Mouse (Mus musculus) kidney, adult 8-10 months (tissue): ENCODE measurements around the gene Olfr1256.

Source experiments
- DNase-seq, 2 experiments: peaks; one replicate each; pipeline ENCODE4 v3.0.0; 2022

The Olfr1256 gene

DNA sequence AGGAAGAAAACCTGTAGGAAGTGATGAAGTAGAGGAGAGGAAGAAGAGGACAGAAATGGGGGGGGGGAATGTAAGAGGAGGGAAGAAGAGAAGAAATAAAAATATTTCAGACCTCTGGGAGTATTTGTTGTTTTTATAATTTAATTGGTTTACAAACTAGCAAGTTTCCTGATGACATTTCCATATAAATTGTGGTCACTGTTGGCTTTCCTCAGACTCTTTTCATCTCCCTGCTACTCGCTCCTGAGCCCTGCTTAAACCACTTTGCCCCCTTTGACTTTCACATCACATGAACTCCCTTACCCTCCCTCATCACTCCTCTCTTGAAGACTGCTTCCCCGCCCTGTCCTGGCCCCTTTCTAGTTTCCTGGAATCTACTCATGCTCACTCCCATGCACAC is at the start of gene Olfr1256:
Gene Olfr1256 (minus strand): TSS at position 101 of the 400 bp plus-strand sequence.
- DNase-seq = no peak

DNA sequence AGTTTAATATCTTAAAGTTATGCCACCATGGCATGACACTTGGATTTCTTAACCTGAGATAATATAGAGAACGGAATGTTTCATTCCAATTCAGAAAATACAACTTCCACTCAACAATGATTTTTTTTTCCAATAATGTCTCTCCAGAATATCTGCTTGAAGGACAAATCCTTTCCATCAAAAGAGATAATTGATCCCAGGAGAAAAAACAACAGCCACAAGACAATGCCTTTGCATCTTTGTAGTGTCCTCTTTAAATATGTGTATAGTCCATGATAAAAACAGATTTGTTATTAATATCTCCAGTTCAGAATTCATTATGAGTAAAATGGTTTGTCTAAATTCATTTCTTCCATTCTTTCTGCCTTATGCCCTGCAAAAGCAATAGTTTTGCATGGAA is 36.8 kb upstream of the Olfr1256 start, which contains the start of gene Olfr1257:
Gene Olfr1257 (plus strand): TSS at position 301 of the 400 bp plus-strand sequence.
- no peak for DNase-seq

DNA sequence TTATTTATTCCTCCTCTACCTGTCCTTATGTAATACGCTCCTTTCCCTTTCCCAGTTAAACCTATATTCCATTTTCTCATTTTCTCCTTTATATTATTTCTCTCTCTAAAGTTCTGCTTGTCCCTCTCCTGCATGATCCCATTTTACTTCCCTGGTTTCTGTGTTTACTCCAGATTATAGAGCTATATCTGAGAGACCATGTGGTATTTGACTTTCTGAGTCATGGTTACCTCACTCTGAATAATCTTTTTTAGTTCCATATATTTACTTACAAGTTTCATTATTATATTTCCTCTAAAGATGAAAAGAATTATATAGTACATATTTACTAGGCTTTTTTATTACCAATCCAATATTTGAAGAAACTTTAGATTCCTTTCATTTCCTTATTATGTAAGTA is 7.9 kb upstream of the Olfr1256 start:
- DNase-seq = no peak

DNA sequence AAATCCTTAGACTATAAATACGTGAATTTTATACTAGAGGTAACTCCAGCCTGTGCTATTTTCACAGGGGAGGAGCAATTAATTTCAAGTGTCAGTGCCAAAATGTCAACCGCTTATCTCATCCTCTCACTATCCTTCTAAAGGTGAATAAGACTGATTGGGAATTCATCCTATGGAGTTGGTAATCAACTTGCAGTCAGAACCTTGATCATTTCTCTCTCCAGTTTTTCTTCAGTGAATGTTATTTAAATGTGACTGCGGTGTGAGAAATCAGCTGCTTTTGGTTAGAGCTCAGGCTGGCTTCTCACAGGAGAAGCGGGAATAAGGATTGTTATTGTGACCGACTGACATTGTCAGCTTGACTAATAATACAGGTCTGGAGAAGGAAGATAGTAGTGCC is 6.8 kb upstream of the Olfr1256 start, which contains the start of gene Olfr48:
Gene Olfr48 (minus strand): TSS at position 101 of the 400 bp plus-strand sequence.
- no peak for DNase-seq

DNA sequence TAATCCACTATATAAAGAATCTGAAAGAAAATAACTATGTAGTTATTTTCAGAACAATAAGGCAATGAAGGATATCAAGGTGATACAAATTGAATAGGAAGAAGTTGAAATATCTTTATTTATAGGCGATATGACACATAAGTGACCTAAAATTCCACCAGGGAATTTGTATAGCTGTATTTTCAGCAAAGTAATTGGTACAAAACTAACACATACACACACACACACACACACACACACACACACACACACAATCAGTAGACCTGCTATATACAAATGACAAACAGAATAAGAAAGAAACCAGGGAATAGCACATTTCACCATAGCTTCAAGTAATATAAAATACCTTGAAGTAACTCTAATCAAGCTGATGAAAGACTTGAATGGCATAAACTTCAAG is 21.1 kb downstream of the Olfr1256 start:
- DNase-seq = no peak

DNA sequence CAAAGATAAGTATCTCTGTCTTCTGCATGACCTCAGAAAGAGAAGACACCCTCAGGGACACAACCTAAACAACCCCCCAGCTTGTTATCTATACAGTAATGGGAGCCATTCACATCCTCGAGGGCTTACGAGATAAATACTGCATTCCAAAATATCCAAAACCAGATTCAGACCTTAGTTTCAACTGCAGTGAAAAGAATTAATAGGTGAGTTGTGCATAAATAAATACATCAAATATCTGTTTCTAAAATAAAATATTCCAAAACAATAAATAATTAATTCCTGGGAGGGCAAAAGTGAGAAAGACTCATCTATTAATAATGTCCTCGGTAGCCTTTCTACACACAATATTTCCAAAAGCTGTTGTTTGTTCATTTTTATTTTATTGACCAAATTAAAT is 29.6 kb downstream of the Olfr1256 start, which contains the start of gene Olfr1255:
Gene Olfr1255 (plus strand): TSS at position 301 of the 400 bp plus-strand sequence.
- DNase-seq = no peak

DNA sequence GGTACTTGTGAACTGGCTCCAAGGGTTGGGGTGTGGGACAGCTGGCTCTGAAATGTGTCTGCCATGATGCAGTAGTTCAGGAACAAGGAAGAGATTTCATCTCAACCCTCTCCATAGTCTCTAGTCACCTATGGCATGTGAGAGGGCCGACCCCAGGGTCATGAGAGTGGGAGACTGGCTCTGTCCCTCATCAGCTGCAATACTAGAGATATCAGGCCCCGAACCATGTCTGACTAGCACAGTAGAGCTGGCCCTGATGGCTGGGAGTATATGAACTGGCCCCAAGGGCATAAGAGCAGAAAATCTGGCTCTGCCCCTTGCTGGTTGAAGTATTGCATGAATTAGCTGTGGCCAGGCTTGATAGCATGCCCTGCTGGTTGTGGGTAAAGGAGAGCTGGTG is 30.6 kb downstream of the Olfr1256 start:
- DNase-seq = no peak

DNA sequence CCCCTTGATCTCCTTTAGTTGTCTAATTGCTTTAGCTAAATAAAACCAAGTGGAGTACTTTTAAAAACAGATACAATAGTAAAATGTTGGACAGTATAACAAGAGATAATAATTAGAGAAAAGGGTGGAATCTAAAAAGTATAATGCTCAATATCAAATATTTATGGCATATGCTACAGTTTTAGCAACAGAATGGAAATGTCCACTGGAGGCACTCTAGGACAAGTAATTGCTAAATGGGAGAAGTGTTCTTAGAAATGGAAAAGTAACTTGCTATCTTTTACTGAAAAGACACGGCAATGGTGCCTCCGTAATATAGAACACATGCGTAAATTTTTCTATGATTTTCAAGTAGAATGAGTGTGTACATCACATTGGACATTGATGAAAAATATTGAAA is 41.8 kb downstream of the Olfr1256 start:
- no peak for DNase-seq

DNA sequence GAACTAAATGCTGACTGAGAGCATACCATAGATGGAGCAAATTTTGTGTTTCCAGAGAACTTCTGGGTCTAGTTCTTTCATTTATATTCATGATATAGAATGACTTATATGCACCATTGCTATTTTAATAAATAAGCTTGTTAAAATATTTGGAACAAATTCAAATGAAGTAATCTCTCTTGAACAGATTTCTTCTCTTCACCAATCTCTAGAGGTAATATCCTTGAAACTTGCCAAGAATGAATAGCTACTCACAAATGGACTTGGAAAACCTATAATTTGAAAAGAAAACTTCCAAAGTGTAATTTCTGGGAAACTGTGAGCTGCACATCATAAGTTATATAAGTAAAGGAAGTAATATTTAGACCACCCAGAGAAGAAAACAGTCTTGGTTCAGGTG is 47.8 kb downstream of the Olfr1256 start, which contains the start of gene Olfr1254:
Gene Olfr1254 (minus strand): TSS at position 101 of the 400 bp plus-strand sequence.
- no peak for DNase-seq
